Mouse (Mus musculus): Measurements from ENCODE around the gene 4930447C04Rik. TPM values are rescaled to one million over a fixed set of nuclear protein-coding genes. Genes with fewer than 3 reads are reported as not detected.
A peak's percentile ranks its signal among the peaks of the same experiment; 100 is the strongest.

The 4930447C04Rik gene
- polyA plus RNA-seq, 1 experiment from 2014 or later, result 2.0 TPM

GRCm38 (mm10) chr12:72845946-72846345 lies 94.6 kb downstream of the 4930447C04Rik start:
- H3K27me3 ChIP-seq (ENCODE audit: insufficient read depth, poor library complexity, severe bottlenecking), result peaks cover 65% of the 10 kb centered on the region

DNA sequence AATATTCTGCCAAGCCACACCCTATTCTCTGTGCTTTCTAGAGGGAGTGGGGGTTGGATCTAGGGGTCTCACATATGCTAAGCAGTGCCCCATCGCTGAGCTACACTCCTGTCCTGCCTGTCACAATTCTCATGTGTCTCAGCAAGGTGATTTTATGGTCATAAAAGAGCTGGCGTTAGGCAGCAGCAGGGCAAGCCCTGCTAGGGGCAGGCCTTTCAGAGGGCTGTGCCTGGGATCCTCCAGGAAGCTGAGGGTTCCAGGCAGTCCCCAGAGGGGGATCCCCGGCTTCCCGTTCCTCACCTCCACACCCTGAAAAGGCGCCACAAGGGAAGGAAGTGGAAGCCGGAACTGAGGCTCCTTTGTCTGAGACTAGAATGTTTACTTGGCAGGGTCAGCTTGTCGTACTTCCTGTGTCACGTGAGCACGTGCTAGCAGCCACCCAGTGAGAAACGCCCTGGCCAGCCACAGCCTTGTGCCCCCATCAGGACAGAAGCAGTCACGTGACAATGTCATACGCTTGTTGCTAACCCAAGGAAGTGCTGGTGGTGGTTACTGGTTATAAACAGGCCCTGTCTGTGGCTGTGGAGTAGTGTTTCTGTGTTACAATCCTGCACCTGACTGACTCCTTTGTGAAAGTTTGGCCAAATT lies 96.5 kb downstream of the 4930447C04Rik start:
- DNase-seq (ENCODE audit: low spot score), result peak; percentile 76
- no peaks in the 10 kb centered on the region for H3K36me3 ChIP-seq
- H3K27ac ChIP-seq, result peak overlapping the region; percentile 82
- H3K4me3 ChIP-seq, result peak overlapping the region; percentile 39
- peaks cover 46% of the 10 kb centered on the region for H3K27me3 ChIP-seq (ENCODE audit: insufficient read depth, poor library complexity, severe bottlenecking)
- H3K9me3 ChIP-seq, result peaks cover 6% of the 10 kb centered on the region
- 22% methylated on average over 12 of the region's 12 CpGs for WGBS
- peaks cover 7% of the 10 kb centered on the region; the same call in 1 of the 2 replicates for H3K4me1 ChIP-seq (replicated peaks)

More at GRCm38 (mm10) chr12:72845946-72846345, 94.6 kb downstream of the 4930447C04Rik start:
- DNase-seq (ENCODE audit: low spot score), result no peak
- peaks cover 7% of the 10 kb centered on the region; the same call in 1 of the 2 replicates for H3K4me1 ChIP-seq (replicated peaks)
- H3K27ac ChIP-seq, result no peak overlapping the region
- peaks cover 3% of the 10 kb centered on the region; the same call in 1 of the 2 replicates for H3K9me3 ChIP-seq
- 34% methylated on average over 10 of the region's 10 CpGs for WGBS
- no peaks in the 10 kb centered on the region for H3K36me3 ChIP-seq
- no peak overlapping the region for H3K4me3 ChIP-seq

GRCm38 (mm10) chr12:72843555-72843954 lies 97.0 kb downstream of the 4930447C04Rik start:
- 85% methylated on average over 4 of the region's 4 CpGs for WGBS
- Histone ChIP-seq H3K9me3 (peaks cover 6% of the 10 kb centered on the region), H3K4me3 (peak overlapping the region; percentile 39), H3K27me3 (ENCODE audit: insufficient read depth, poor library complexity, severe bottlenecking) (peaks cover 41% of the 10 kb centered on the region), H3K4me1 (replicated peaks) (peaks cover 7% of the 10 kb centered on the region; the same call in 1 of the 2 replicates), H3K27ac (peak overlapping the region; percentile 82; the same call in 1 of the 2 replicates), H3K36me3 (no peaks in the 10 kb centered on the region)
- no peak for DNase-seq (ENCODE audit: low spot score)

DNA sequence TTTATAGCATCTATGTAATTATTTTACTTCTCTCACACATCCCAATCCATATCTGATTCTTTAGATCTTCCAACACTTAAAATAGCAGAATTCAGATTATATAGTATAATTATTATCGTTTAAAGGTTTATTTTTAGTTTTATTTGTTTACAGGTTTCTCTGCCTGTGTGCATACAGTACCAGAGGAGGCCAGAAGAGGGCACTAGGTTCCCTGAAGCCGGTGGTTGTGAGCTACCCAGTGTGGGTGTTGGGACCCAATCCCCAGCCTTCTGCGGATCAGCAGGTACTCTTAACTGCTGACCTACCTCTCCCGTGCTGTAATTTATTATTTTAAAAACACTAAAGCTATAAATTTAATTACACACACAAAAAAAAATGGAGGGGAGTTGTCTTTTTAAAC lies 97.4 kb downstream of the 4930447C04Rik start:
- Histone ChIP-seq H3K27ac (no peak overlapping the region), H3K27me3 (ENCODE audit: insufficient read depth, poor library complexity, severe bottlenecking) (peaks cover 37% of the 10 kb centered on the region), H3K36me3 (no peaks in the 10 kb centered on the region), H3K9me3 (peaks cover 6% of the 10 kb centered on the region), H3K4me3 (no peak overlapping the region), H3K4me1 (replicated peaks) (peaks cover 7% of the 10 kb centered on the region; the same call in 1 of the 2 replicates)
- no peak for DNase-seq (ENCODE audit: low spot score)
- WGBS, result 89% methylated on average over 4 of the region's 4 CpGs

- WGBS, result 94% methylated on average over 1 of the region's 1 CpGs
- Histone ChIP-seq H3K36me3 (no peaks in the 10 kb centered on the region), H3K9me3 (peaks cover 6% of the 10 kb centered on the region), H3K27me3 (ENCODE audit: insufficient read depth, poor library complexity, severe bottlenecking) (peaks cover 22% of the 10 kb centered on the region), H3K4me1 (replicated peaks) (peaks cover 7% of the 10 kb centered on the region; the same call in 1 of the 2 replicates), H3K4me3 (no peak overlapping the region), H3K27ac (no peak overlapping the region)
- no peak for DNase-seq (ENCODE audit: low spot score)
Measured at GRCm38 (mm10) chr12:72841500-72841899, 99.1 kb downstream of the 4930447C04Rik start.

- Histone ChIP-seq H3K36me3 (no peaks in the 10 kb centered on the region), H3K27ac (no peak overlapping the region), H3K4me3 (no peak overlapping the region), H3K27me3 (ENCODE audit: insufficient read depth, poor library complexity, severe bottlenecking) (peaks cover 32% of the 10 kb centered on the region), H3K9me3 (peaks cover 6% of the 10 kb centered on the region), H3K4me1 (replicated peaks) (no peaks in the 10 kb centered on the region)
- WGBS, result 79% methylated on average over 4 of the region's 4 CpGs
- DNase-seq (ENCODE audit: low spot score), result no peak
Measured at GRCm38 (mm10) chr12:72837302-72837701, 103.3 kb downstream of the 4930447C04Rik start.

DNA sequence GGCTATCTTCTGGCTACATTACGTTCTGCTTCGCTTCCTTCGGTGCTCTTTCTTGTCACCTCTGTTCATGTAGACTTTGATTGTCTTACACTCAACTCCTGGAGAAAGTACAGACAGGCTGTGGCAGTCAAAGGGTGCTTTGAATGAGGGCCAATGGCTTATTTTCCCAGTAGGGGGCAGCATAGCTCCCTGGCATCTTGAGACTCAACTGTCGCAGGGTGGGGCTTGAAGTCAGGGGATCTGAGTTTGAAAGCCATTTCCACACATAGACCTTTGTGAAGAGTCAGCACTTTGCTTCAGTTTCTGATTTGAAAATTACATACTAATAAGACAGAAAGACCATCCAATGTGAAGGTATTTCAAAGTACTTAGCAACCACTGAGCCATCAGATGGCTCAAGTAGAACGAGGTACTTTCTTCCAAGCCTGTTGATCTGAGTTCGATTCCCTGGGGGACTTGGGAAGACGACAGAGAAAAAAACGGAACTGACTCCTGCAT lies 105.0 kb downstream of the 4930447C04Rik start:
- WGBS, result 78% methylated on average over 8 of the region's 8 CpGs
- H3K27ac ChIP-seq, result no peak overlapping the region
- peaks cover 2% of the 10 kb centered on the region; the same call in 1 of the 2 replicates for H3K9me3 ChIP-seq
- peaks cover 7% of the 10 kb centered on the region for H3K4me1 ChIP-seq (replicated peaks)
- peak; percentile 22 for DNase-seq (ENCODE audit: low spot score)
- no peaks in the 10 kb centered on the region for H3K36me3 ChIP-seq
- H3K4me3 ChIP-seq, result no peak overlapping the region
- H3K27me3 ChIP-seq (ENCODE audit: insufficient read depth, poor library complexity, severe bottlenecking), result peaks cover 49% of the 10 kb centered on the region

- H3K9me3 ChIP-seq, result no peaks in the 10 kb centered on the region
- 68% methylated on average over 14 of the region's 14 CpGs for WGBS
- no peaks in the 10 kb centered on the region for H3K36me3 ChIP-seq
- H3K27me3 ChIP-seq (ENCODE audit: insufficient read depth, poor library complexity, severe bottlenecking), result peaks cover 55% of the 10 kb centered on the region
- H3K4me3 ChIP-seq, result no peak overlapping the region
- no peak overlapping the region for H3K27ac ChIP-seq
- H3K4me1 ChIP-seq (replicated peaks), result peaks cover 7% of the 10 kb centered on the region
- peak; percentile 41 for DNase-seq (ENCODE audit: low spot score)
Measured at GRCm38 (mm10) chr12:72834773-72835517, 105.6 kb downstream of the 4930447C04Rik start.

GRCm38 (mm10) chr12:72831711-72832432 lies 108.7 kb downstream of the 4930447C04Rik start:
- DNase-seq (ENCODE audit: low spot score), result peak; percentile 42
- H3K9me3 ChIP-seq, result no peaks in the 10 kb centered on the region
- H3K4me1 ChIP-seq (replicated peaks), result peaks cover 11% of the 10 kb centered on the region
- WGBS, result 9% methylated on average over 42 of the region's 42 CpGs
- no peak overlapping the region; the same call in 1 of the 2 replicates for H3K27ac ChIP-seq
- H3K27me3 ChIP-seq (ENCODE audit: insufficient read depth, poor library complexity, severe bottlenecking), result peaks cover 75% of the 10 kb centered on the region
- H3K36me3 ChIP-seq, result no peaks in the 10 kb centered on the region
- peak overlapping the region; percentile 45 for H3K4me3 ChIP-seq

Other genes with a start within 250 kb of the 4930447C04Rik start
- 43.9 and 54.3 TPM in 2 replicates for gene Ppm1a, start 183.3 kb downstream of the 4930447C04Rik start, polyA plus RNA-seq (2016; fragmentation: Nextera tagmentation; extraction: Ambion mirVana)
- 0.14 and 0.77 TPM in 2 replicates for gene Six6, start 882 bp downstream of the 4930447C04Rik start, polyA plus RNA-seq (2016; fragmentation: Nextera tagmentation; extraction: Ambion mirVana)
- gene Six1, start 113.1 kb upstream of the 4930447C04Rik start, polyA plus RNA-seq (2016; fragmentation: Nextera tagmentation; extraction: Ambion mirVana), result 21.1 and 33.5 TPM in 2 replicates
- gene Six4, start 172.7 kb upstream of the 4930447C04Rik start, polyA plus RNA-seq (2016; fragmentation: Nextera tagmentation; extraction: Ambion mirVana), result 5.0 and 8.6 TPM in 2 replicates
- 29.1 and 36.3 TPM in 2 replicates for gene Mnat1, start 182.9 kb upstream of the 4930447C04Rik start, polyA plus RNA-seq (2016; fragmentation: Nextera tagmentation; extraction: Ambion mirVana)

Data from hindbrain, embryonic 10.5 days (tissue).